Mouse (Mus musculus) embryonic facial prominence, embryonic 12.5 days (tissue): ENCODE measurements around the gene Fam221b. TPM values are rescaled to one million over a fixed set of nuclear protein-coding genes. Genes with fewer than 3 reads are reported as not detected.

Experiments used
- ATAC-seq: fragments of 200-750 bp; cut with Nextera tagmentation; 2 replicates; pipeline ENCODE4 v1.8.0; 2017; ENCODE audit not compliant: insufficient number of reproducible peaks, insufficient read depth, low FRiP score, low TSS enrichment
- H3K27ac ChIP-seq: fragments of 300-500 bp; sonication (generic); 2 replicates; pipeline ENCODE4 v1.5.1; 2016; ENCODE audit warnings: mild to moderate bottlenecking
- H3K27me3 ChIP-seq: fragments of 300-500 bp; sonication (generic); 2 replicates; pipeline ENCODE4 v1.6.1; 2016; ENCODE audit warnings: mild to moderate bottlenecking, moderate library complexity
- H3K36me3 ChIP-seq: fragments of 300-500 bp; sonication (generic); 2 replicates; pipeline ENCODE4 v1.6.1; 2016; ENCODE audit warnings: mild to moderate bottlenecking
- H3K4me1 ChIP-seq: fragments of 300-500 bp; sonication (generic); 2 replicates; pipeline ENCODE4 v1.6.1; 2016
- H3K4me2 ChIP-seq: fragments of 300-500 bp; sonication (generic); replicated peaks from 2 replicates; pipeline ENCODE4 v1.6.1; 2016; ENCODE audit warnings: mild to moderate bottlenecking, moderate library complexity
- H3K4me3 ChIP-seq: fragments of 300-500 bp; sonication (generic); 2 replicates; pipeline ENCODE4 v1.5.1; 2016; ENCODE audit warnings: mild to moderate bottlenecking
- H3K9ac ChIP-seq: fragments of 300-500 bp; sonication (generic); 2 replicates; pipeline ENCODE4 v1.6.1; 2016; ENCODE audit warnings: mild to moderate bottlenecking, moderate library complexity
- H3K9me3 ChIP-seq: fragments of 300-500 bp; sonication (generic); 2 replicates; pipeline ENCODE4 v1.6.1; 2016; ENCODE audit warnings: mild to moderate bottlenecking, moderate library complexity
- WGBS: fragments of 180-500 bp; shearing (Covaris S2); methylation state at CpG from one replicate; pipeline ENCODE4 v1.1.7; 2016; 5-methylcytosine and 5-hydroxymethylcytosine counted together
- polyA plus RNA-seq: library from polyadenylated mRNA; unstranded; fragments of >200 nt; fragmentation: Nextera tagmentation; extraction: Ambion mirVana; gene quantifications from 2 replicates; pipeline ENCODE4 v1.2.1, GENCODE M21; 2016

Fam221b gene
- polyA plus RNA-seq: 2.4 and 2.6 TPM in 2 replicates

- peak; percentile 90 for ATAC-seq
- peaks cover 18% of the 10 kb centered on the region for H3K27me3 ChIP-seq
- H3K27ac ChIP-seq: peak within 1 kb of the TSS; percentile 68; the same call in 1 of the 2 replicates
Measured at GRCm38 (mm10) chr4:43668782-43669427, at the start of gene Fam221b, which contains the start of gene Tmem8b. Fam221b (minus strand) TSS chr4:43669145. Tmem8b (plus strand) TSS chr4:43668971.

DNA sequence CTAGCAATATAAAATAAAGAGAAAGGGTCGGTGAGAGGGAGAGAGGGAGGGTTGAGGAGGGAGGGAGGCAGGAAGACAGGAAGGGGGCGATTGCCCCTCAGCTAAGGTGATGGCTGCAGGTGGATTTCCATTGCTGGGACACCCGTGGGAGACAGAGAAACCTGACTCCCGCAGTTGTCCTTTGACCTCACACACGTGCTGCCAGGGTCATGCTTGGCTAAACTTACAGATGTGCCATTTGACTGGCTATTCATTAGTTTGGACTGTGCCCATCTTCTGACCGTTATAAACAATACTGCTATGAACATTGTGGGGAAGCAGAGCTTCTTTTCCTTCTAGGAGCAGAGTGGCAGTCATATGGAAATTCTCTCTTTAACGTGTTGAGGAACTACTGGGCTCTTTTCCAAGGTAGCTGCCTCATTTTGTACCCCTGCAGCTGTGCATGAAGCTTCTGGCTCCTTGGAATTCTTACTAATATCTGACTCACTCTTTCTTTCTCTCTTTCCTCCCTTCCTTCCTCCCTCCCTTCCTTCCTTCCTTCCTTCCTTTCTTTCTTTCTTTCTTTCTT is 44.8 kb upstream of the Fam221b start:
- no peak overlapping the region for H3K27ac ChIP-seq
- H3K9ac ChIP-seq: no peak overlapping the region
- no peaks in the 10 kb centered on the region for H3K36me3 ChIP-seq
- 32% methylated on average over 7 of the region's 7 CpGs for WGBS
- no peaks in the 10 kb centered on the region for H3K27me3 ChIP-seq
- H3K4me2 ChIP-seq: no peak overlapping the region
- H3K4me3 ChIP-seq: no peak overlapping the region
- H3K9me3 ChIP-seq: no peaks in the 10 kb centered on the region
- H3K4me1 ChIP-seq: no peaks in the 10 kb centered on the region
- ATAC-seq: no peak

More at GRCm38 (mm10) chr4:43668782-43669427, at the start of gene Fam221b, which contains the start of gene Tmem8b:
- Histone ChIP-seq H3K4me3 (peak within 1 kb of the TSS; percentile 63), H3K4me1 (peaks cover 16% of the 10 kb centered on the region), H3K36me3 (0 out of 2 replicates have a peak, but pooled peaks cover under 1% of the 10 kb centered on the region), H3K9ac (peak within 1 kb of the TSS; percentile 81), H3K4me2 (peak within 1 kb of the TSS; percentile 91), H3K9me3 (no peaks in the 10 kb centered on the region)
- 2% methylated on average over 37 of the region's 41 CpGs for WGBS

GRCm38 (mm10) chr4:43711821-43712220 is 42.9 kb upstream of the Fam221b start:
- H3K9ac ChIP-seq: no peak overlapping the region
- no peak overlapping the region for H3K4me2 ChIP-seq
- H3K27me3 ChIP-seq: no peaks in the 10 kb centered on the region
- H3K9me3 ChIP-seq: no peaks in the 10 kb centered on the region
- H3K36me3 ChIP-seq: no peaks in the 10 kb centered on the region
- no peak for ATAC-seq
- no peaks in the 10 kb centered on the region for H3K4me1 ChIP-seq
- H3K4me3 ChIP-seq: no peak overlapping the region
- WGBS: 1% methylated on average over 2 of the region's 2 CpGs
- no peak overlapping the region for H3K27ac ChIP-seq

DNA sequence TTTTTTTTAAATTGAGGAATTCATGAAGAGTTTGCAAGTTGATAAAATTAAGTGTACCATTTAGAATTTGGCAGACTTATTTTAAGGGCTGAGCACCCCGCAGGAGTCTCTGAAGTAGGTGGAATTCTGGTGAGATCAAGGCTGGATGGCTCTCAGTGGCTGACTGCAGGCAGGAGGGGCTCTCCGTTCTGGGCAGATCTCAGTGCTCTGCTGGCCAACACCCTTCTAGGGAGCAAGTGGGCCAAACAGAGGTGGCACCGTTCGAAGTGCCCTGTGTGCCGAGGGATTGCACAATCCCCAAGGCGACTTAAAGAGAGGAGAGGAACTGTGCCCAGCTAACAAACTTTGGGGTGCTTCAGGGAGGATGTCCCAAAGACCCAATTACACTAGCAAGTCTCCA is 40.9 kb upstream of the Fam221b start, which contains the start of gene Olfr71:
Gene Olfr71 (minus strand): TSS at position 387 of the 400 bp plus-strand sequence.
- no peak within 1 kb of the TSS for H3K9ac ChIP-seq
- ATAC-seq: no peak
- no peak within 1 kb of the TSS for H3K27ac ChIP-seq
- no peaks in the 10 kb centered on the region for H3K27me3 ChIP-seq
- no peak within 1 kb of the TSS for H3K4me3 ChIP-seq
- H3K4me1 ChIP-seq: no peaks in the 10 kb centered on the region
- H3K36me3 ChIP-seq: no peaks in the 10 kb centered on the region
- WGBS: 74% methylated on average over 6 of the region's 6 CpGs
- no peak within 1 kb of the TSS for H3K4me2 ChIP-seq
- H3K9me3 ChIP-seq: no peaks in the 10 kb centered on the region

- Histone ChIP-seq H3K4me2 (no peak overlapping the region), H3K9me3 (no peaks in the 10 kb centered on the region), H3K36me3 (no peaks in the 10 kb centered on the region), H3K27ac (no peak overlapping the region), H3K27me3 (no peaks in the 10 kb centered on the region), H3K4me1 (no peaks in the 10 kb centered on the region), H3K4me3 (no peak overlapping the region), H3K9ac (no peak overlapping the region)
- no peak for ATAC-seq
- WGBS: 84% methylated on average over 13 of the region's 13 CpGs
Measured at GRCm38 (mm10) chr4:43705991-43706390, 37.0 kb upstream of the Fam221b start.

- no peak overlapping the region for H3K9ac ChIP-seq
- H3K9me3 ChIP-seq: no peaks in the 10 kb centered on the region
- no peak overlapping the region for H3K4me2 ChIP-seq
- no peaks in the 10 kb centered on the region for H3K4me1 ChIP-seq
- no peak overlapping the region for H3K27ac ChIP-seq
- WGBS: 82% methylated on average over 8 of the region's 8 CpGs
- ATAC-seq: no peak
- no peaks in the 10 kb centered on the region for H3K36me3 ChIP-seq
- no peak overlapping the region for H3K4me3 ChIP-seq
- no peaks in the 10 kb centered on the region for H3K27me3 ChIP-seq
Measured at GRCm38 (mm10) chr4:43703851-43704250, 34.9 kb upstream of the Fam221b start.

- no peaks in the 10 kb centered on the region for H3K4me1 ChIP-seq
- H3K27me3 ChIP-seq: no peaks in the 10 kb centered on the region
- no peaks in the 10 kb centered on the region for H3K9me3 ChIP-seq
- no peak overlapping the region for H3K4me2 ChIP-seq
- ATAC-seq: no peak
- no peak overlapping the region for H3K4me3 ChIP-seq
- H3K27ac ChIP-seq: no peak overlapping the region
- no peak overlapping the region for H3K9ac ChIP-seq
- no peaks in the 10 kb centered on the region for H3K36me3 ChIP-seq
- WGBS: 74% methylated on average over 6 of the region's 6 CpGs
Measured at GRCm38 (mm10) chr4:43703439-43703838, 34.5 kb upstream of the Fam221b start.

DNA sequence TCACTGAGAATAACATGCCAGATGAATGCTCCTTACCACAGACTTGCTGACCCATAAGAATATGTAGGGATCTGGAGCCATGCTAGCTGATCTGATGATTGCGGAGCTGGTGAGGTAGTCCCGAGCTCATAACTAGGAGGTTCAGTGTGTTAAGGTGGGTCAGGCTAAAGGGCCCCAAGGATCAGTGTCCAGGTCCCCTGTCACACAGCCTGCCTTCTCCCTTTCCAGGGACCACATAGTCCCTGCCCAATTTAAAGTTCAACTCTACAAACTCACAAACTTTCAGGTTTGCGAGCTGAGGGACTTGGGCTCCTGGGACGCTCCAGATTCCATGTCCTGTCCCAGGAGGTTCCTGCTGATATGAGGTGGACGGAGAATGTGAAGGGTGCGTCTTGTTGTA is 31.8 kb upstream of the Fam221b start, which contains the start of gene Olfr70:
Gene Olfr70 (minus strand): TSS at position 101 of the 400 bp plus-strand sequence.
- no peaks in the 10 kb centered on the region for H3K4me1 ChIP-seq
- H3K4me2 ChIP-seq: no peak within 1 kb of the TSS
- no peak within 1 kb of the TSS for H3K4me3 ChIP-seq
- no peaks in the 10 kb centered on the region for H3K36me3 ChIP-seq
- H3K27ac ChIP-seq: no peak within 1 kb of the TSS
- no peak for ATAC-seq
- no peaks in the 10 kb centered on the region for H3K9me3 ChIP-seq
- WGBS: 82% methylated on average over 6 of the region's 6 CpGs
- H3K9ac ChIP-seq: no peak within 1 kb of the TSS
- H3K27me3 ChIP-seq: no peaks in the 10 kb centered on the region

- no peak for ATAC-seq
- Histone ChIP-seq H3K36me3 (no peaks in the 10 kb centered on the region), H3K27me3 (no peaks in the 10 kb centered on the region), H3K9me3 (no peaks in the 10 kb centered on the region), H3K27ac (no peak overlapping the region), H3K9ac (no peak overlapping the region), H3K4me2 (no peak overlapping the region), H3K4me1 (no peaks in the 10 kb centered on the region), H3K4me3 (no peak overlapping the region)
- 95% methylated on average over 13 of the region's 13 CpGs for WGBS
Measured at GRCm38 (mm10) chr4:43696561-43696960, 27.6 kb upstream of the Fam221b start.

- Histone ChIP-seq H3K36me3 (0 out of 2 replicates have a peak, but pooled peaks cover 5% of the 10 kb centered on the region), H3K4me3 (no peak overlapping the region), H3K4me2 (no peak overlapping the region), H3K27ac (no peak overlapping the region), H3K9ac (no peak overlapping the region), H3K9me3 (no peaks in the 10 kb centered on the region), H3K4me1 (no peaks in the 10 kb centered on the region), H3K27me3 (no peaks in the 10 kb centered on the region)
- 30% methylated on average over 9 of the region's 9 CpGs for WGBS
- no peak for ATAC-seq
Measured at GRCm38 (mm10) chr4:43695249-43695671, 26.3 kb upstream of the Fam221b start.

DNA sequence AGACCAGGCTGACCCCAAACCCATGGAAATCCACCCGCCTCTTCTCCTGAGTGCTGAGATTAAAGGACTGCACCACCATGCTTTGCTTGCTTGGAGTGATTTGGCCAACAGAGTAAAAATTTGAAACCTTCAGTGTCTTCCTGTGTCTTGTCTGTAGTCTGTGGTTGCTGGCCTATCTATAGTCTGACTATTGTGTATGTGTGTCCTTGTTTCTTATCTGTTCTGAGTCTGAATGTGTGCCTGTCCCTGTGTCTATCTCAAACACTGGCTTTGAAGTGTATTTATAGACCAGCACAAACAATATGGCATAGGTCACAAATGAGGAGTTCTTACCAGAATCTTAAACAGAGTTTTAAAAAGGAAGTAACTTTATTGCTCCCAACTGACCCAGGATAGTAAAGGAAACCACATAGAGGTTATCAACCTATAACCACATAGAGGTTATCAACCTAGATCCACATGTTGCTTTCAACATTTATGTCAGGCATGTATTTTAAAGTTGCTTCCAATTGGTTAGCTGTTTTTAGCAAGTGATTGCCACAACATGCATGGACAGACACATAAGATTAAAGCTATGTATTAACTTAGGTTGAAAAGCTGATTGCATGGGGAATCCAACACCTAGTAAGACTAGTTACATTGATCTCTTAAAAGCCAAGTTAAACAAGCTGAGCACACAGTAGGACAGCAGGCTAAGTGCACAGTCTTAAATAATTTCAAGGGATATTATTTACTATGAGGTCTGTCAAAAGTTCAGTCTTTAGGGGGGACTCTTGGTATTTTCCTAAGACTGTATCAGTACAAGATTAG is 25.7 kb upstream of the Fam221b start:
- Histone ChIP-seq H3K4me3 (no peak overlapping the region), H3K36me3 (peaks cover 11% of the 10 kb centered on the region; the same call in 1 of the 2 replicates), H3K9me3 (no peaks in the 10 kb centered on the region), H3K27ac (no peak overlapping the region), H3K9ac (no peak overlapping the region), H3K4me1 (no peaks in the 10 kb centered on the region), H3K4me2 (no peak overlapping the region), H3K27me3 (no peaks in the 10 kb centered on the region)
- WGBS: 85% methylated on average over 1 of the region's 1 CpGs
- no peak for ATAC-seq
